Comparison of ENCODE assay signal across 9 mouse cellular contexts in the genomic region with DNA sequence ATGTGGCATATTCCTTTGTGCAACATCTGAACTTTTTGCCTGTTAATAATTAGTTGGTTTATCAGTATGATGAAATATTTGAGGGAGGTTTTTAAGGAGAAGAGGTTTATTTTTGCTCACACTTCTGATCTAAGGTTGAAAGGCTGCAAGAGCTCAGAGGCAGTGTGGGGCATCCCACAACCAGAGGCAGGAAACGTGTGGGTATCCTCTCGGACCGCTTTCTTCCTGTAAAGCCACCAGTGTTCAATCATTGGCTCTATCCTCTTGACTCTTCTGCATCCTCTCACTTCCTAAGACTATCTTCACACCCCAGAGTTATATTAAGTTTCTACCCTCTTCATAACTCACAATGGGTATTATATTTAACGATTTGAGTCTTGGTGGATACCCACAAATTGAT. TPM values are rescaled to one million over a fixed set of nuclear protein-coding genes. Genes with fewer than 3 reads are reported as not detected.
"Had no signal": no experiment of that assay in that cellular context is flagged by ENCODE, and none has a peak within 500 bp of the region (broad histone marks: within the 10 kb centered on the region; RNA-seq: fewer than 3 reads in every experiment).

No protein-coding gene starts in this region.

- ATAC-seq: midbrain, embryonic 13.5 days; midbrain, embryonic 16.5 days had no signal

- H3K9me3 ChIP-seq: kidney, embryonic 15.5 days; liver, embryonic 15.5 days; lung, embryonic 15.5 days; midbrain, embryonic 10.5 days; midbrain, embryonic 13.5 days had no signal

- H3K4me1 ChIP-seq: liver, embryonic 15.5 days; lung, embryonic 15.5 days; midbrain, embryonic 13.5 days had no signal

- H3K36me3 ChIP-seq: kidney, embryonic 15.5 days; liver, embryonic 15.5 days; lung, embryonic 15.5 days; midbrain, embryonic 10.5 days; midbrain, embryonic 13.5 days had no signal

- H3K27me3 ChIP-seq: liver, embryonic 15.5 days; lung, embryonic 15.5 days; midbrain, embryonic 13.5 days had no signal

- H3K4me3 ChIP-seq: kidney, embryonic 15.5 days; liver, embryonic 15.5 days; lung, embryonic 15.5 days; midbrain, embryonic 10.5 days; midbrain, embryonic 13.5 days had no signal

RNA-seq across cellular contexts. Expression of gene Atp13a4, which starts 29.3 kb away (rescaled TPM):
- polyA plus RNA-seq: limb, embryonic 11.5 days; liver, embryonic 15.5 days; small intestine, adult 2 months; spleen, adult 2 months had no signal
